In genomic region chr14:31668326-31668725, GRCm38 (mm10) we compare ENCODE assay signal across 11 mouse cellular contexts. TPM values are rescaled to one million over a fixed set of nuclear protein-coding genes. Genes with fewer than 3 reads are reported as not detected.
DNase-seq lines count a peak whose midpoint lies in the region; ATAC-seq and TF ChIP-seq lines count a peak whose summit lies in the region.
"Had no signal": no experiment of that assay in that cellular context is flagged by ENCODE, and none has a peak within 500 bp of the region (broad histone marks: within the 10 kb centered on the region; RNA-seq: fewer than 3 reads in every experiment).

No protein-coding gene starts in this region.

- WGBS in heart, embryonic 16.5 days: 77% methylated on average over 13 of the region's 13 CpGs
- WGBS in hindbrain, embryonic 14.5 days: 79% methylated on average over 13 of the region's 13 CpGs
- 76% methylated on average over 13 of the region's 13 CpGs for WGBS in stomach, postnatal 0 days

- no peak for TF ChIP-seq EP300 in stomach, postnatal 0 days (optimal IDR thresholded peaks at IDR 0.05)

- H3K27me3 ChIP-seq in heart, embryonic 16.5 days (ENCODE audit: control insufficient read depth, insufficient read depth, low read length): no peaks in the 10 kb centered on the region
- H3K27me3 ChIP-seq in hindbrain, embryonic 14.5 days (ENCODE audit: control insufficient read depth, insufficient read depth, low read length): no peaks in the 10 kb centered on the region
- no peaks in the 10 kb centered on the region for H3K27me3 ChIP-seq in stomach, postnatal 0 days (ENCODE audit: control insufficient read depth, insufficient read depth, low read length)

- no peak for TF ChIP-seq CTCF in stomach, postnatal 0 days (IDR thresholded peaks at IDR 0.05; ENCODE audit: low read depth)

- H3K4me1 ChIP-seq in heart, embryonic 16.5 days (ENCODE audit: control insufficient read depth, insufficient read depth, low read length): peaks cover 35% of the 10 kb centered on the region
- H3K4me1 ChIP-seq in hindbrain, embryonic 14.5 days (replicated peaks; ENCODE audit: control insufficient read depth, insufficient read depth, low read length): peaks cover 31% of the 10 kb centered on the region
- H3K4me1 ChIP-seq in stomach, postnatal 0 days (replicated peaks; ENCODE audit: control insufficient read depth, insufficient read depth): peaks cover 15% of the 10 kb centered on the region

- H3K27ac ChIP-seq in heart, embryonic 16.5 days (ENCODE audit: low read length): peak overlapping the region; percentile 77
- H3K27ac ChIP-seq in hindbrain, embryonic 14.5 days: 0 out of 2 replicates have a peak overlapping the region, but pooled peaks have one; percentile 9
- H3K27ac ChIP-seq in stomach, postnatal 0 days (replicated peaks): peak overlapping the region; percentile 49; the same call in 1 of the 2 replicates

- no peak overlapping the region for H3K4me3 ChIP-seq in heart, embryonic 16.5 days (ENCODE audit: low read length)
- H3K4me3 ChIP-seq in hindbrain, embryonic 14.5 days (replicated peaks; ENCODE audit: low read length): no peak overlapping the region
- H3K4me3 ChIP-seq in stomach, postnatal 0 days (ENCODE audit: low read depth, low read length): no peak overlapping the region

- no peak for DNase-seq in heart, adult 18-20 months
- DNase-seq in right cerebral cortex, adult 18-20 months: peak; percentile 82
- DNase-seq in right cerebral cortex, postnatal 4 days: no peak
- DNase-seq in hindbrain, embryonic 14.5 days (ENCODE audit: low spot score): no peak
- no peak for DNase-seq in stomach, postnatal 0 days (ENCODE audit: low spot score)
- DNase-seq in thymus, postnatal 14 days: no peak
- DNase-seq in adrenal gland, postnatal 4 days (ENCODE audit: low spot score in 2 of 2): no peak
- DNase-seq: cerebellum, adult 11 months had no signal

- peaks cover 11% of the 10 kb centered on the region for H3K36me3 ChIP-seq in heart, embryonic 16.5 days (ENCODE audit: control insufficient read depth, insufficient read depth)
- no peaks in the 10 kb centered on the region for H3K36me3 ChIP-seq in hindbrain, embryonic 14.5 days (replicated peaks; ENCODE audit: control insufficient read depth, insufficient read depth)
- no peaks in the 10 kb centered on the region for H3K36me3 ChIP-seq in stomach, postnatal 0 days (ENCODE audit: control insufficient read depth, insufficient read depth, low read length)

- H3K4me2 ChIP-seq in heart, embryonic 16.5 days (ENCODE audit: low read depth, low read length): no peak overlapping the region
- no peak overlapping the region for H3K4me2 ChIP-seq in hindbrain, embryonic 14.5 days (replicated peaks)
- no peak overlapping the region for H3K4me2 ChIP-seq in stomach, postnatal 0 days (replicated peaks; ENCODE audit: low read depth)

- H3K9ac ChIP-seq in heart, embryonic 16.5 days (ENCODE audit: low read length): no peak overlapping the region
- no peak overlapping the region for H3K9ac ChIP-seq in hindbrain, embryonic 14.5 days
- no peak overlapping the region for H3K9ac ChIP-seq in stomach, postnatal 0 days (ENCODE audit: low read length)

- no peak for ATAC-seq in heart, embryonic 16.5 days (replicated peaks; ENCODE audit: extremely low read depth, insufficient read depth, low FRiP score)
- ATAC-seq in hindbrain, embryonic 14.5 days (ENCODE audit: low FRiP score): no peak
- ATAC-seq in stomach, postnatal 0 days (ENCODE audit: low FRiP score, low TSS enrichment): no peak

- H3K9me3 ChIP-seq in heart, embryonic 16.5 days (replicated peaks; ENCODE audit: control insufficient read depth, low read length): no peaks in the 10 kb centered on the region
- no peaks in the 10 kb centered on the region for H3K9me3 ChIP-seq in hindbrain, embryonic 14.5 days (ENCODE audit: control insufficient read depth, low read length)
- no peaks in the 10 kb centered on the region for H3K9me3 ChIP-seq in stomach, postnatal 0 days (ENCODE audit: control insufficient read depth, low read length)

RNA-seq across cellular contexts. Expression of gene Hacl1, which starts 27.2 kb away (rescaled TPM):
- polyA plus RNA-seq in heart, embryonic 16.5 days (2015; fragmentation: Nextera tagmentation; extraction: Ambion mirVana): 9.8 and 14.3 TPM in 2 replicates
- total RNA-seq in heart, adult 18-20 months (2021): 10 to 100 TPM; 10.9 to 11.5 TPM
- polyA plus RNA-seq in hindbrain, embryonic 14.5 days (2014; fragmentation: Nextera tagmentation; extraction: Ambion mirVana): 8.8 and 13.4 TPM in 2 replicates
- 10.9 TPM in 2 replicates for polyA plus RNA-seq in stomach, postnatal 0 days (2015; fragmentation: Nextera tagmentation; extraction: Ambion mirVana)
- total RNA-seq in adrenal gland, postnatal 4 days (2021): 10 to 100 TPM; 75.9 to 86.7 TPM

RNA-seq across cellular contexts. Expression of gene Btd, which starts 27.5 kb away (rescaled TPM):
- 23.4 and 24.2 TPM in 2 replicates for polyA plus RNA-seq in heart, embryonic 16.5 days (2015; fragmentation: Nextera tagmentation; extraction: Ambion mirVana)
- 10 to 100 TPM in 1 of 2 experiments, 1 to 10 TPM in 1; 7.8 to 13.2 TPM for total RNA-seq in heart, adult 18-20 months (2021)
- polyA plus RNA-seq in hindbrain, embryonic 14.5 days (2014; fragmentation: Nextera tagmentation; extraction: Ambion mirVana): 20.3 and 20.9 TPM in 2 replicates
- polyA plus RNA-seq in stomach, postnatal 0 days (2015; fragmentation: Nextera tagmentation; extraction: Ambion mirVana): 17.0 and 17.5 TPM in 2 replicates
- 10 to 100 TPM; 62.4 to 63.5 TPM for total RNA-seq in adrenal gland, postnatal 4 days (2021)

RNA-seq across cellular contexts. Expression of gene Gm49387, which starts 27.6 kb away (rescaled TPM):
- 0.87 and 4.3 TPM in 2 replicates for polyA plus RNA-seq in heart, embryonic 16.5 days (2015; fragmentation: Nextera tagmentation; extraction: Ambion mirVana)
- 1 to 10 TPM in 1 of 2 experiments, not detected in 1; 2.1 TPM for total RNA-seq in heart, adult 18-20 months (2021)
- 1.5 TPM in 1 of 2 replicates, not detected in the other for polyA plus RNA-seq in hindbrain, embryonic 14.5 days (2014; fragmentation: Nextera tagmentation; extraction: Ambion mirVana)
- polyA plus RNA-seq in stomach, postnatal 0 days (2015; fragmentation: Nextera tagmentation; extraction: Ambion mirVana): 0.52 and 1.1 TPM in 2 replicates
- not detected for total RNA-seq in adrenal gland, postnatal 4 days (2021)
- total RNA-seq: gastrocnemius, adult 18-20 months; monocyte, adult 5-6 weeks had no signal

Comparison
In these comparisons a context has a peak if more than half of its experiments do, and no peak if none do; other contexts are left out.
1. H3K27ac ChIP-seq: peak in every context shown above with its lines; median percentile 77 in heart, embryonic 16.5 days; 49 in stomach, postnatal 0 days; 9 in hindbrain, embryonic 14.5 days.